Mouse (Mus musculus): ENCODE measurements around the gene Prkd3.

Gene Prkd3

DNA sequence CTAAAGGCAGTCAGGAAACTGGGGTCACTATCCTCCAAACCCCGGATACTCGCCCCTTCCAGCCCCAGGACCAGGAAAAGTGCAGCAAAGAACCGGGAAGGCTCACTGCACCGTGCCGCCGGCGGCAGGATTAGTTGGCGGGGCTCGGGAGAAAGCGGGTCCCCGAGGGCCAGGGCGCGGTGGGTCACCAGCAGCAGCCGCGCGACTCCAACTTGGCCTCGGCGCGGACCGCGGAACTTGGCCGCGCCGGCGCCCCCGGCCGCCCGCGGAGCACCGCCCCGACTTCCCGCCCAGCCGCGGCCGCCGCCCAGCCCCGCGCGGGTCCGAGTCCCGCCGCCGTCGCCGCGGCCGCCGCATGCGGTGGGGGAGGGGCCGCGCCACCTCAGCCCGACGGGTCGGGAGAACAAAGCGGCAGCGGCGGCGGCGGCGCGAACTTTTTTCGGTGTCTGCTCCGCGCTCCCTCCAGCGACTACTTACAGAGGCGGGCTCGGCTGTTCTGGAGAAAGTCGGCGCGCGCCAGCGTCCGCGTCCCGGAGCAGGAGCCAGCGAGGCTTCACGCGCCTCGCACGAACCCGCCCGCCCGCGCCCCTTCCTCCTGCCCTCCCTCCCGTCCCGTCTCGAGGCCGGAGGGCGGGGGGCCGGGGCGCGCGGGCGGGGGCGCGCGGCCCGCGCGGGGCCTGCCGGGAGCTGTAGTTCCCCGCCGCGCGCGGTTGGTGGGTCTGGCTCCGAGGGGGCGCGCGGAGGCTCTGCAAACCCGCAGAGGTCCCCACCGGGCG, at the start of gene Prkd3:
Gene Prkd3 (minus strand): TSS at position 609 of the 776 bp plus-strand sequence.
- peak; percentile 38 for DNase-seq (ENCODE audit: low spot score)

DNA sequence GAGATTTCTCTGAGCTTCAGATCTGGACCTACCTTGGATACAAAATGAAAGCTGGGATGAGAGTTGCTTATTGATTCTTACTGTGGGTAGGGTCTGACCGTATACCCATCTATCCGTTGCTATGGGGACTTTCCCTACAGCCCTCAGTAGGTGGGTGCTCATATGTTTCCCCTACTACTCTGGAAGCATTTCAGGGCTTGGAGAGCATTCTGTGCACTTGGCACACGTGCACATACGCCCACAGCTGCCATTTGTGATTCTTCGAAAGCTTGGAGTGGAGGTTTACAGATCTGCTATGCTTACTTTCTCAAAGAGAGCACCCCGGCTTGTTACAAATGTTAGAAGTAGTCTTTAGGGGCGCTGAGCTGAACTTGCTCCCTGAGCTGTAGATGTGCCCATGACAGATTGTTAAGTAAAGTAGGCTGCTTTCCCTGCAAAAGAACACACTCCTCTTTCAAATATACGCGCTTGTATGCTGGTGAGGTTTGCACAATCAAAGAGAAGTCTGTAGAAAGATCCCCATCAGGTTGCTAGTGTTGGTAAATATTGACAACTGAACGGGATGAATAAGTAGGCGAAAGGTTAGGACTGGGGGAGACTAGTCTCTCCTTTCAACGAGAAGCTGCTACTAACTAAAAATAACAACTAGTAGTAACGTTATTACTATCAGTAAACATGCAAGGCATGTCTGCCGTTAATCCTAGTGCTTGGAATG, 49.3 kb upstream of the Prkd3 start:
- DNase-seq (ENCODE audit: low spot score), result peak; percentile 66

DNA sequence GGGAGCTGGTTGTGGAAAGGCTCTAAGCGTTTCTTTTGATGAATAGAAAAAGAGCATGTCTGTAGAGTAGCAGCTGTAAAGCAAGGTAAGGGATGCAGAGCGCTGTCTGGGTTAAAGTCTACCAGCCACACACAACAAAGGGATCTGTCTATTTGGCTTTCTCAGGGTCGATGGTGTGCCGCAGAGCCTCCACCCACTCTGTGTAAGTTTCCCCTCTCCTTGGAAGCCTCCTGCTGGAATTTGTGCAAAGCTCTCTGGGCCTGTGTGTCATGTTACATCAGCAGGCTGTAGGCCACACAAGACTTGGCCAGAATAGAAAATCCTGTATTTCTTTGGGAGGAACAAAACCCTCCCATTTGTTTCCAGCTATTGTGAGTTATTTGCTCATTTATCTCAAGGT, 48.4 kb upstream of the Prkd3 start:
- no peak for DNase-seq (ENCODE audit: low spot score)

DNA sequence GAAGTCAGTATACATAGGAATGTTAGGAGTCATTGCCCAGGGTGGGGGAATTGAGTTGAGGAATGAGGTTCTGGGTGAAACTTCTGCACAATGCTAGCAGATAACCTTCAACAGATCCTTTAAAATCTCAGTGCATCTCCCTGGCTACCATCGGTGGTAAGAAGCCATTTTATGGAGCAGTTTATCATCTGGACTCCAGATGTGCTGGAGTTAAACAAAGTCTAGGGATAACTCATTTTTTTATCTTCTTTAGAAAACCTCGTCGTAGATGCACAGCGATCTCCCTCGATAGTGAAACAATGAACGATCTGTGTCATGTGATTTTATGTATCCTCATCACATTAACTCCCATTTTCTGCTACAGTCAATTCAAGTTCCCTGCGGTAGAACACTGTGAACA, 48.0 kb upstream of the Prkd3 start:
- DNase-seq (ENCODE audit: low spot score), result no peak

DNA sequence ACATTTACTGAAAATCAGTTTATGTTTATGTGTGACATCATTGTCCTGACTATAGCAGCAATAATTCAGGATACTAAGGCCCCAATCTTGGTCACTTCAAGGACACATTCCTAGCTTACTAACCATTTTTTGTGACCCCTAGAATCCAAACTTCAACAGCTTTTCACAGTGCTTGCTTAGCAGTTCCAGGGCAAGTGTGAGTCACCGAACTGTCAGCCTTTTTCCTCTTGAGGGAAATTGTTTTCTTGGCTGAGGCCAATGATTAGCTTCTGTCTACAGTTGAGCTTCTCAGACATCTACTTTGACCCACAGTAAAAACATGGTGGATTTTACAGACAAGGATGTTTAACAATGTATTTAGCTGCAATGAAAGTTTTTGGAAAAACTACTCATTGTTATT, 43.6 kb upstream of the Prkd3 start:
- DNase-seq (ENCODE audit: low spot score), result no peak

DNA sequence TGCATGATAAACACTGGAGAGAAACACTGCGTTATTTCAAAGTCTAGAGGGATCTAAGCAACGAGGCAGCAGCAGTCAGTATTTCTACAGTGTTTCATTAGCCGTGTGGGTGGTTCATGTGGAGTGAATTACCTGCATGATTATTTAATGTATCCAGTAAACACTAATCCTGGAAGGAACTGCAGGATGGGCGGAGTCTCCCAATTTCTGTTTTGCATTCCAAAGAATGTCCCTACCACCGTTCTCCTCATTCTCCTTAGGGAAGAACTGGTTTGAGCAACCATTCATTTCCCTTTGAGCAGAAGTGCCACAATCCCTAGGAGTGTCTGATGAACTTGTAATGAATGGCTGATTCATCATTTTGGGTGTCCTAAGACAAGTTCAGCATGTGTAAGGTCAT, 39.6 kb upstream of the Prkd3 start:
- DNase-seq (ENCODE audit: low spot score), result no peak

DNA sequence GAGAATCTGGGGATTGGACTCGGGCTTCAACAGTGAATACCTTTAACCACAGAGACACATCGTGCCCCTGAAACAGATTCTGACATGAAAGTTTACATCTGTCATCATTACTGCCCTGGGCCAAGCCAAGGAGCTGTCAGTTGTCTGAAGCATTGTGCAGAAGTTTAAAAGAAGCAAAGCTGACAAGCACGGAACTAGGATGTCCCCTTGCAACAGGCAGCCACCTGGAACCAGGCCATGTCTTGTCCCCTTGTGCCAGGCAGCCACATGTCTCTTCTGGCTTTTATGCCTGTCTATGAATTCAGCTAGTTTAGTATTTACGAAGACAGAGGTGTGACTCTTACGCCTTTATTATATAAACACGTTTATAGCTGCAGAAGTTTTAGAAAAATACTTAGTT, 37.7 kb upstream of the Prkd3 start:
- no peak for DNase-seq (ENCODE audit: low spot score)

DNA sequence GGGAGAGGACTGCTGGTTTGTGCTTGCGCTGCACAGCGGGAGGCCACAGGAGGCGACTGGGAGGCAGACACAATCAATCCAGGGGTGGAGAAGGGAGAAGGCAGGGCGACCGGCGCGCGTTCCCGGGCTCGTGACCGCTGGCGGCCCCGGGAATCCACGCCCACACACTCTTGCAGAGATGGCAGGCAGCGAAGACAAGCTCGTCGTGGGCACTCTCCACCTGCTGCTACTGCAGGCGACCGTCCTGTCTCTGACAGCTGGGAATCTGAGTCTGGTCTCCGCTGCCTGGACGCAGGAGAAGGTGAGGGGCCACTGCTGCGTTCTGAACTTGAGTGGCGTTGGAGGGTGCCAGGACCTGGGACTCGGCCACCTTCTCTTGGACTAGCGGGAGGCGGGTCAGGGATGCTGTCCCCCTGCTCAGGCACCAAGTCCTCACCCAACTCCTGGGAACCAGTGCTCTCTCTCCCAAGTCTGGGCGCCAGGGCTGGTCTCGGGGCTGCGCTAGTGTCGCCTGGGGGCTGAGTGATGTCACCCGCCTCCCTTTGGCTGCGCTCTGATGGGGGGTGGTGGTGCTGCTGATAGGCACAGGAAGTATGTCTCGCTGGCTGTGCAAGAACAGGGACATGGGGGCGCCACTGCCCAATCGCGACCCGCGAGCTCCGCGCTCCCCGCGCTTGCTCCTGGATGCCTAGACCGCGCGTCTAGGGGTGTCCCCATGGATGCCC, 31.6 kb upstream of the Prkd3 start:
- peak; percentile 50 for DNase-seq (ENCODE audit: low spot score)

DNA sequence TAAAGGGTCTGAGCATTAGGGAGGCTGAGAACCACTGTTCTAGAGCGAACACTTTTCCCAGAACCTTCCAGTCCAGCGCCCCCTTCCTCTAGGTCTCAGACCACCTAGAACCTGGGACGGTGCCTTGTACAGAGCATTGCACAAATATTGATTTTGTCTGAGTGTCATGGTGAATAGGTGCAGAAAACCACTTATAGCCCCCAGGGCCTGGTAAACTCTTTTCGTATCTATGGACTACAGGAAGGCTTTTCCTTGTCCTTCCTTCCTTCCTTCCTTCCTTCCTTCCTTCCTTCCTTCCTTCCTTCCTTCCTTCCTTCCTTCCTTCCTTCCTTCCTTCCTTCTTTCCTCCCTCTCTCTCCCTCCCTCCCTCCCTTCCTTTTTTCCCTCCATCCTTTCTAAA, 31.0 kb upstream of the Prkd3 start, which contains the start of gene Qpct:
Gene Qpct (plus strand): TSS at position 301 of the 400 bp plus-strand sequence.
- no peak for DNase-seq (ENCODE audit: low spot score)

DNA sequence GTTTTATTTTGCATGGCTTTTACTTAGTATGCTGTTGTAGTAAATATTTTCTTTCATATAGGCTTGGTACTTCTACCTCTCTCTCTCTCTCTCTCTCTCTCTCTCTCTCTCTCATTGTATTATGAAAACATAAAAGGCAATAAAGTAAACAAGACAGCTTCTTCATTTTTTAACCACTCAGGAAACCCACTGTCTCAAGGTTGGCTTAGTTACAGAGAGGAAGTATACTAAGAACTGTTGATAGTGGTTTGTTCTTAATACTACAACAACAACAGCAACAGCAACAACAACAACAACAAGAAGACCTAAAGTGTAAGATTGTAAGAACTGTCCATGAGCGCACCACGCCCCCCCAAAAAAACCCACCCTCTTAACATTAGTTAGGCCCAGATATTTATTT, 23.1 kb upstream of the Prkd3 start:
- no peak for DNase-seq (ENCODE audit: low spot score)

DNA sequence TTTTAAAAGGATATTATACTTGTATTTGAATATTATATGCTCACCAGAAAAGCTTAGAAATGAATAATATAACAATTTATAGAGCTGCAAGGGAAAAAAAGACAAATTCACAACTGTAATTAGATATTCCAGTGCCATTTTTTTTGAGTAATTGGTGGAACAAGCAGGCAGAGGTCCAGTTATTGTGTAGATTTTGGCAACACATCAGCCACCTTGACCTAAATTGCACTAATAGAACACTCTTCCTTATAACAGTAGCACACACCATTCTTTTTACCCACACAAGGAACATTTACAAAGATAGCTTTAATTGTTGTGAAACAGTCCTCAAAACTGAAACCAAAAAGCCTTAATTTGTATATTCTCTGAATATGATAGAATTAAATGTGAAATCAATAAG, 19.0 kb upstream of the Prkd3 start:
- no peak for DNase-seq (ENCODE audit: low spot score)

DNA sequence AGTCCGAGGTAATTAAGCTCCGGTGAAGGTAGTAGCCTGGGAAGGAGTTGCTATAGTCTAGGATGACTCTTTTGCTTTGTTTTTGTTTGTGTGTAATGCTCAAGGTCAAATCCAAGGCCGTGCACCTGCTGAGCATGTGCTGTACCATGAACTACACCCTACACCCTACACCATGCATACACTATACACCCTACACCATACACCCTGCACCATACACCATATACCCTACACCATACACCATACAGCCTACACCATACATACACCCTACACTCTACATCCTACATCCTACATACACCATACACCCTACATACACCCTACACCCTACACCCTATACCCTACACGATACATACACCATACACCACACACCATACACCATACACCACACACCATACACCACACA, 12.2 kb upstream of the Prkd3 start:
- DNase-seq (ENCODE audit: low spot score), result no peak

DNA sequence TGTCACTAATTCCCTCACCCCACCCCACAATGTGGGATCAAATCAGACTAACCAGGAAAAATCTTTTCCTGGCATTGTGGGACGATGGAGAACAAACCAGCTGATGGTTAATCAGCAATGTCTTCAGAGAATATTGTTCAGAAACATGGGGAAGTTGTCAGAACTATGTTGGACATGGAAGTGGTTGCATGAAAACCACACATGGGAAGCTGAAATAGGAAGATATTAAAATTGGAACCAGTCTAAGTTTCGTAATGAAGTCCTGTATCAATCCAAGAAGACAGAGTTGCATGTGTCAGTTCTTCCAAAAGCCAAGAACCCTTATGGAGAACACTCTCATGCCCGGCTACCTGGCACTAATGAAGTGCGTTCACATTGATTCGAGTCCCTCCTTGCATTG, 11.0 kb upstream of the Prkd3 start:
- DNase-seq (ENCODE audit: low spot score), result no peak

DNA sequence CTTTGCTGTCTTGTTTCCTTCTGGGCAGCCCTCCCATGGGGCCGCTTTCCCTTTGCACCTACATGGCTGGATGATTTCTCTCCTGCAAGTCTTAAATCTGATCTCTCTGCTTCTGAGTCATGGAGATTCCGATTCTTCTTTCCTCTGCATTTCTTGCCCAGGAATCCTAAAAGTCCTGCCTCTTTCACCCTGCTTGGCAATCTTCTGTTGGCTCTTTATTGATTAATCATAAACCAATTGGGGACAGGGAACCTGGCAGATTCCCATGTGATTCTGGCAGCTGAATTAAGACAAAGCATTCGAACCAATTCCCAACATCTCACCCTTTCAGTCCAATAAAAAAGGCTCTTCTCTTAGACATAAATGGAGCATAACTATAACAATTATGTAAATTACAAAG, 8.6 kb upstream of the Prkd3 start:
- DNase-seq (ENCODE audit: low spot score), result no peak

DNA sequence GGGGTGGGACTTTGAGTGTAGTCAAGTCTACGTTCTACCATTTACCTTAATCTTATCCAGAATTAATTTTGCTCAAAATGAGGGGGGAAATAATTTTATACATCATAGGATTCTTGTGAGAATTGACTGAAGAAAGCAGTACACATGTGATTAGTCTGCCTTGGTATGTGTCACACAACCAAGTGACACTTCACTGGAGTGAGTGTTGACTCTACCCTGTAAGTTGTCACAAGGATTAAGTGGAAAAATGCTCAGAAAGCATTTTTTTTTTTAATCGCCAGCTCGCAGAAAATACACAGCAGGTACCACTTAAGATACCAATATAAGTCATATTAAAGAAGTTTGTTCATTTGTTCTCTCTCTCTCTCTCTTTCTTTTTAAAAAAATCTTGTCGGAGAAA, 3.9 kb upstream of the Prkd3 start:
- DNase-seq (ENCODE audit: low spot score), result no peak

DNA sequence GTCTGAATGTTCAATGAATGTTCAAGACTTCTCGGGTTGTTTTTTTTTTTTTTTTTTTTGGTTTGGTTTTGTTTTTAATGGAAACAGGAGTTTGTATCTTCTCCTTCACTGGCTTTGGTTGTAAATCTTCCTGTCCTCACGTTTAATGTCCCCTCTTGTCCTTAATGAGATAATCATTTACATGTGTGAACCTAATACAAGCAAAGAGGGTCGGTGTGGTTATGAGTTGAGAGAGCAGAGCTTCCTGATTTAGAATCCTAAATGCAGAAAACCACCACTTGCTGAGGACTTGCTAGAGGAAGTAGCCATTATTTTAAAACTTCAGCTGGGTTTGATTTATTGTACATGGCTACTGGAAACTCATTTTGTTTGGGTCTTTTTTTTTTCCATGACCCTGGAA, 2.1 kb upstream of the Prkd3 start:
- no peak for DNase-seq (ENCODE audit: low spot score)

DNA sequence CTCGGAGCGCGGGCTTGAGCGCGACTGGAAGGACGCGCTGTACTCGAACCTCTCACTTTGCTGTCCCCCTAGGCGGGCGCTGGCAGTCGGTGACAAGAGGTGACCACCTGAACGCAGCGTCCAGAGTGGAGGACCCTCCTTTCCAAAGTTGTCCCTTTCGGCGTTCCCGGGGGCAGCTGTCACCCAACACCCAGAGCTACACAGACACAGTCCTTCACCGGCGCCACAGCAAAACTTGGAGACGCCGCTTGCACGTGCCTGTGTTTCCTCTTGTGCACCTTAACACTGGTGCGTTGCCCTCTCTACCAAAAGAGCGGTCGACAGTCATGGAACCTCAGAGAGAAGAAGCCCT, 344 bp upstream of the Prkd3 start:
- DNase-seq (ENCODE audit: low spot score), result no peak

DNA sequence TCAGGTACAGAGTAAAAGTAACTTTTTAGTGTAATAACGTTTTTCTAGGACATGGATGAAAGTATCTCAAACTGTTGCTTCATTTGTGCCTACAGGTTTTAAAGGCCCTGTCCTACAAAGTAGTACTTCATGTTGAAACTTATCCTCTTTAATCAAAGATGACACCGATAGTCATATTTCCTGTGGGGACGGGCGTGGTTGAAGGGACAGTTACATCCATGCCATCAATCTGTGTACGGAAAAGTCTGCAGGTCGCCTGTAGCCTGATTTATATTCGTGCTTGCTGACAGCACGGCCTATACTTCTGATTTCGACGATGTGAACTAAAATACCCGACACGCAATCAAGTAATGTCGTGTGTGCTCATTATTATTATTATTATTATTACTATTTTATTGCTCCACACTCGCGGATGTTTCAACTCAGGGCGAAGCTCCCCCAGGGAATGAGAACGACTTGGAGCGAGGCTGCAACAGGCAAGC, 849 bp downstream of the Prkd3 start:
- no peak for DNase-seq (ENCODE audit: low spot score)

DNA sequence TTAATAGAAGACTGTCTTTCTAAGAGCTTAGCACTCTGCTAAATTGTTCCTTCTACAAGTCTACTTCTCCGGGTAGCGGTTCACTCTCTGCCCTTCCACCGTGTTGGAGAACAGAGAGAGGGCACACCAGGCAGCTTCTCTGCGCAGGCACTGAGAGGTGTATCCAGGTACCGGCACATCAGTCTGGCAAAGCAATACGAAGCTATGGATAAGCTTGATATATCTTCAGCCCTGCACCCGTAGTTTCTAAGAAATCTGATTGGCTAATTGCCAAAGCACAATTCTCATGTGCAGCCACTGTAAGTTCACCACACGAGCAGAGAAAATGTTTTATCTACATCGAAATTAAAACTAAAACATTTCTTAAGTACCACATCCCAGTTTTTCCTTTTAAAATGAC, 2.2 kb downstream of the Prkd3 start:
- no peak for DNase-seq (ENCODE audit: low spot score)

DNA sequence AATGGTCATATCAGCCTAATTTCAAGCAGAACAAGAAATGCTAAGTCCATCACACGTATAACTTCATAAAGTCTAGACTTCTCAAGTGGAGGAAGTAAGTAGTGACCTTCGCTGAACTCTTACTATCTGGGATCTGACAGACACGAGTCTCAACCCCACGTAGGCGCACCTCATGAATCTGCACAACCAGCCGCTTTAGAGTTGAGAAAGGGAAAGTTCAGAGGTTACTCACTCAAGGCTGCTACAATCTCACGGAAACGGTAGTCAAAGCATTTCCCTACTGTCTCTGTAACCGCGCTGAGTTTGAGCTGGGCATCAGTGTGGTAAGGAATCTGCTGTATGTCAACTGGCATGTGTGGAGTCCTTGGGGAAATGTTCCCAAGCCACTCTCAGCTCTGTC, 4.8 kb downstream of the Prkd3 start:
- DNase-seq (ENCODE audit: low spot score), result no peak

DNA sequence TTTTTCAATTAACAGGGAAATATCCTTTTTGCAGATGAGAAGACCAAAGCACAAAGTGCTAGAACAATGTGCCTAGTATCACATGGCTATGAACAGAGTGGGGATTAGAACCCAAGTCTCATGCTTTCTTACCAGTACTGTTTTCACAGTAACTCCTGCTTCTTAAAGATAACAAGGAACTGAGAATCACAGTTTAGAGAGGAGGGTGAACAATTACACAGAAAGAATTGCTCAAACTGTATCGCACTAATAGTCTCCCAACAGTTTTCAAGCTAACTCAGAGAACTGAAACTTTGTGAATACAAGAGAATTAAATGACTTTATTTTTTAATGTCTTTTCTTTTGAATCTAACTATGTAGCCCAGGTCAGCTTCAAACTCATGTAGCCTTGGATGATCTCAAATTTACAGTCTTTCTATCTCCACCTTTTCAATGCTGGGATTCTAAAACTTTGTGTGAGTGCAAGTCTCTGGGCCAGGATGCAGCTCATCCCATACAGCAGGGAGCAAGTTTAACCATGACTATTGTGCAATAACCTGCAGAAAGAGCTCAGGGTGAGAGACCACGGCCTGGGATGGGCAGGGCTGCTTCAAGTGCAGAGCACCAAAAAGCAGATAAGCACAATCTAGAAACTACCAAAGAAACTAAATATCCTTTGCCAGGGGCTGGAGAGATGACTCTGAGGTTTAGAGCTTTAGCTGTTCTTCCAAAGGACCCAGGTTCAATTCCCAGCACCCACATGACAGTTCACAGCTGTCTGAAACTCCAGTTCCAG, 5.5 kb downstream of the Prkd3 start:
- no peak for DNase-seq (ENCODE audit: low spot score)

DNA sequence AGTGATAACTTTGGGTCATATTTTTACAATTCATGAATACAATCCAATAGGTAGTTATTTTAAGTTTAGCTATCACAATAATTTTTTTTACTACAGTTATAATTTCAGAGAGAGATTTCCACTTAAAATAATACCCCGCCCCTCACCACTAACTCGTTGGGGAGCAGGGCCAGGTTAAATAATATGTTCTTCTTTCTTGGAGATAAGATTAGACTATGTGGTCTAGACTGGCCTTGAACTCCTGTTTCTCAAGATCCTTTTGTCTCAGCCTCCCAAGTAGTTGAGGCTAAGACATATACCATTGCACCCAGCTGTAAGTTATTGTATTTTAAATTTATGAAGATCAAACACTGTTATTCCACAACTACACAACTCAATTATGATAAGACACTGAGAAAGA, 7.0 kb downstream of the Prkd3 start:
- DNase-seq (ENCODE audit: low spot score), result no peak

Measured in layer of hippocampus, adult 11-12 months (tissue).